Mouse (Mus musculus): ENCODE data around the gene Samd13.

DNA sequence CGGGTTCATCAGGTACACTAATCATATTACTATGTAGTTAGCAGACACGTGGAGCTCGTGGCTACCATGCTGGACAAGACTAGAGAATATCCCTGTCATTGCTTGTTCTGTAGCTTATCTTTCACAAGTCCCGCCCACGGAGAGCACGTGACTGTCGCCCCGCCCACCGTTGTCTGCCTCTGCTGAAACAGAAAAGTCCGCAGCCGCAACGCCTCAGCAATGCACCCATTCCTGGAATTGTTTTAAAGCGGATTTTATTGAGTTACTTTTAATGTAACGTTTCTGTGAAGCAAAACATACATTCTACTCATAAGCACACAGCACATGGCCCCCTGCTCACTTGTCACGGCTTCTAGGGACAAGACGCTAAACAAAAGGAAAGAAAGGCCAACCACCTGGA lies 5.7 kb downstream of the Samd13 start:
- TF ChIP-seq USF1 (IDR thresholded peaks at IDR 0.05; ENCODE audit: low read depth) (no peak), CTCF (IDR thresholded peaks at IDR 0.05; ENCODE audit: control insufficient read depth, insufficient read depth, insufficient read length) (no peak), MAX (IDR thresholded peaks at IDR 0.05) (no peak), CEBPB (IDR thresholded peaks at IDR 0.05; ENCODE audit: low read depth) (no peak), MYOG (IDR thresholded peaks at IDR 0.05; ENCODE audit: control insufficient read depth, extremely low read depth, insufficient read length) (no peak)

Measured in C2C12 (cell line).